Mouse (Mus musculus) liver, embryonic 14.5 days (tissue): ENCODE data around the gene Lin7a. TPM values are rescaled to one million over a fixed set of nuclear protein-coding genes. Genes with fewer than 3 reads are reported as not detected.

Experiments used
- ATAC-seq: fragments of 200-750 bp; cut with Nextera tagmentation; 2 replicates; pipeline ENCODE4 v1.8.0; 2017; ENCODE audit warnings: moderate number of reproducible peaks, mild to moderate bottlenecking, moderate library complexity; ENCODE audit not compliant: insufficient read depth
- DNase-seq, 3 experiments: peaks; one replicate each; pipeline ENCODE4 v3.0.0-alpha.2; 2012 to 2013; ENCODE audit warnings: low read depth in 3 of 3, low spot score in 3 of 3
- H3K27ac ChIP-seq: fragments of 300-500 bp; sonication (generic); 2 replicates; pipeline ENCODE4 v1.5.1; 2014; ENCODE audit warnings: moderate library complexity, mild to moderate bottlenecking, control low read depth, inconsistent platforms
- H3K27me3 ChIP-seq: fragments of 300-500 bp; sonication (generic); 2 replicates; pipeline ENCODE4 v1.6.1; 2014; ENCODE audit warnings: mild to moderate bottlenecking, low read length, moderate library complexity; ENCODE audit not compliant: control insufficient read depth, insufficient read depth
- H3K36me3 ChIP-seq: fragments of 300-500 bp; sonication (generic); replicated peaks from 2 replicates; pipeline ENCODE4 v1.6.1; 2014; ENCODE audit warnings: low read depth; ENCODE audit not compliant: control insufficient read depth, insufficient read depth
- H3K4me1 ChIP-seq, 2 experiments: fragments of 200-500 bp in 1 of 2; fragments of 300-500 bp in 1 of 2; sonication (generic) in 1 of 2; replicated peaks; 2 replicates each; pipeline ENCODE4 v1.6.1; 2012 to 2014; ENCODE audit warnings: antibody characterized with exemption in 1 of 2, inconsistent platforms in 1 of 2, low read length in 1 of 2; ENCODE audit not compliant: control insufficient read depth in 2 of 2, insufficient read depth in 2 of 2
- H3K4me2 ChIP-seq: fragments of 300-500 bp; sonication (generic); 2 replicates; pipeline ENCODE4 v1.6.1; 2014; ENCODE audit warnings: low read depth, mild to moderate bottlenecking, control low read depth, moderate library complexity
- H3K4me3 ChIP-seq, 2 experiments: fragments of 200-500 bp in 1 of 2; fragments of 300-500 bp in 1 of 2; sonication (generic) in 1 of 2; 2 replicates each; pipeline ENCODE4 v1.5.1; 2012 to 2014; ENCODE audit warnings: low read depth in 2 of 2, low read length in 2 of 2, mild to moderate bottlenecking in 2 of 2, control low read depth in 1 of 2, inconsistent platforms in 1 of 2, moderate library complexity in 1 of 2; ENCODE audit not compliant: insufficient read depth in 1 of 2
- H3K9ac ChIP-seq: fragments of 300-500 bp; sonication (generic); replicated peaks from 2 replicates; pipeline ENCODE4 v1.6.1; 2014; ENCODE audit warnings: mild to moderate bottlenecking, control low read depth, moderate library complexity
- H3K9me3 ChIP-seq: fragments of 300-500 bp; sonication (generic); 2 replicates; pipeline ENCODE4 v1.6.1; 2016; ENCODE audit warnings: low read length, mixed read lengths; ENCODE audit not compliant: control insufficient read depth
- CTCF ChIP-seq: IDR thresholded peaks from 2 replicates; pipeline ENCODE4 v1.5.1; 2016; ENCODE audit warnings: antibody characterized with exemption, low read depth, control low read depth
- EP300 ChIP-seq: IDR thresholded peaks from 2 replicates; pipeline ENCODE4 v1.6.1; 2016; ENCODE audit warnings: antibody characterized with exemption, low read depth
- WGBS: fragments of 180-500 bp; shearing (Covaris S2); extraction: QIAGEN DNeasy Blood & Tissue Kit; methylation state at CpG from one replicate; pipeline ENCODE4 v1.1.7; 2014; ENCODE audit not compliant: insufficient replicate concordance; 5-methylcytosine and 5-hydroxymethylcytosine counted together
- polyA plus RNA-seq, 2 experiments: library from polyadenylated mRNA; depleted of rRNA in 1 of 2; stranded (reverse) in 1 of 2; unstranded in 1 of 2; fragments of >200 nt; fragmentation: Nextera tagmentation in 1 of 2; extraction: Ambion mirVana in 1 of 2; gene quantifications; 2 replicates each; pipeline versions ENCODE4 v1.2.1 to v1.2.3; 2012 to 2014

The Lin7a gene
- polyA plus RNA-seq, 2 experiments = 0.39 to 0.88 TPM

- Histone ChIP-seq H3K27me3 (no peaks in the 10 kb centered on the region), H3K4me1 (no peaks in the 10 kb centered on the region), H3K4me3 (no peak overlapping the region), H3K27ac (no peak overlapping the region), H3K9ac (no peak overlapping the region), H3K9me3 (no peaks in the 10 kb centered on the region), H3K4me2 (no peak overlapping the region), H3K36me3 (no peaks in the 10 kb centered on the region)
- 59% methylated on average over 2 of the region's 2 CpGs for WGBS
- no peak for TF ChIP-seq CTCF
- TF ChIP-seq EP300 = no peak
- DNase-seq = no peak
- ATAC-seq = no peak
Measured at GRCm38 (mm10) chr10:107260428-107260827, 11.1 kb upstream of the Lin7a start.

GRCm38 (mm10) chr10:107272131-107272803 is 781 bp downstream of the Lin7a start:
- no peaks in the 10 kb centered on the region for H3K36me3 ChIP-seq
- H3K27me3 ChIP-seq = peaks cover 9% of the 10 kb centered on the region
- DNase-seq (no peak), ATAC-seq (peak; percentile 59)
- no peak overlapping the region; the same call in 1 of the 2 replicates for H3K9ac ChIP-seq
- peak overlapping the region; percentile 38 to 43 for H3K4me3 ChIP-seq
- TF ChIP-seq EP300 = no peak
- no peak for TF ChIP-seq CTCF
- no peaks in the 10 kb centered on the region for H3K4me1 ChIP-seq
- peak overlapping the region; percentile 37 for H3K4me2 ChIP-seq
- no peak overlapping the region for H3K27ac ChIP-seq
- 2% methylated on average over 41 of the region's 41 CpGs for WGBS
- no peaks in the 10 kb centered on the region for H3K9me3 ChIP-seq

- H3K36me3 ChIP-seq = no peaks in the 10 kb centered on the region
- H3K27ac ChIP-seq = no peak overlapping the region
- peaks cover 9% of the 10 kb centered on the region for H3K27me3 ChIP-seq
- no peaks in the 10 kb centered on the region for H3K9me3 ChIP-seq
- no peak for TF ChIP-seq CTCF
- no peak for TF ChIP-seq EP300
- H3K9ac ChIP-seq = no peak overlapping the region
- DNase-seq (peak in 1 of 3 experiments; percentile 0), ATAC-seq (peak; percentile 37)
- H3K4me3 ChIP-seq = peak overlapping the region; percentile 38 to 43
- WGBS = 4% methylated on average over 11 of the region's 11 CpGs
- peak overlapping the region; percentile 37 for H3K4me2 ChIP-seq
- no peaks in the 10 kb centered on the region for H3K4me1 ChIP-seq
Measured at GRCm38 (mm10) chr10:107272804-107273145, 1.3 kb downstream of the Lin7a start.

GRCm38 (mm10) chr10:107273848-107274247 is 2.4 kb downstream of the Lin7a start:
- WGBS = 30% methylated on average over 6 of the region's 6 CpGs
- no peak overlapping the region for H3K9ac ChIP-seq
- peaks cover 9% of the 10 kb centered on the region for H3K27me3 ChIP-seq
- H3K9me3 ChIP-seq = no peaks in the 10 kb centered on the region
- no peaks in the 10 kb centered on the region for H3K4me1 ChIP-seq
- TF ChIP-seq EP300 (no peak), CTCF (no peak)
- ATAC-seq (no peak), DNase-seq (no peak)
- H3K27ac ChIP-seq = no peak overlapping the region
- H3K4me3 ChIP-seq = no peak overlapping the region
- no peaks in the 10 kb centered on the region for H3K36me3 ChIP-seq
- H3K4me2 ChIP-seq = no peak overlapping the region

GRCm38 (mm10) chr10:107274785-107275184 is 3.3 kb downstream of the Lin7a start:
- no peaks in the 10 kb centered on the region for H3K36me3 ChIP-seq
- 22% methylated on average over 3 of the region's 3 CpGs for WGBS
- H3K9me3 ChIP-seq = no peaks in the 10 kb centered on the region
- peaks cover 9% of the 10 kb centered on the region for H3K27me3 ChIP-seq
- DNase-seq (no peak), ATAC-seq (no peak)
- H3K27ac ChIP-seq = no peak overlapping the region
- TF ChIP-seq CTCF = peak; percentile 40; the same call in 1 of the 2 replicates
- no peak for TF ChIP-seq EP300
- no peak overlapping the region for H3K9ac ChIP-seq
- no peak overlapping the region for H3K4me3 ChIP-seq
- no peaks in the 10 kb centered on the region for H3K4me1 ChIP-seq
- no peak overlapping the region for H3K4me2 ChIP-seq
